Mouse (Mus musculus) thymus, postnatal 4 days (tissue): Measurements from ENCODE around the gene Trpc2.

ENCODE experiments used
- DNase-seq: peaks from one replicate; pipeline ENCODE4 v3.0.0; 2021

The Trpc2 gene

GRCm38 (mm10) chr7:102103555-102103954 lies 20.6 kb downstream of the Trpc2 start:
- DNase-seq = no peak

DNA sequence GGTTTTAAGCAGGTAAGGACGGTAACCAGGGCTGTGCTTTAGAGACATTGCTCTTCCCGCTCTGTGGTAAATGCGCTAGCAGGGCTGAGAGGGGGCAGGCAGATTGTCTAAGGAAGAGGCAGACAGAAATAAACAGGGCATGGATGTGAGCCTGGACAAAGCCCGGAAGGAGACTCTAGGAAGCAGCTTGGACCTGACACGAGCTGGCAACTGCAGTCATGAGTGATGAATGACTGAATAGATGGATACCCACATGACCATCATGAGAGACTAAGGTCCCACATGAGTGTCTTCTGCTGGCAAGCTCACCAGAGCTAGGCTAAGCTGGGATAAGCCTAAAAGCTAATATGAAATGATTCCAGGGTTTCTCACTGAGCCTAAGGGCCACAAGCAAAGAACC lies 21.2 kb downstream of the Trpc2 start:
- DNase-seq = no peak

DNA sequence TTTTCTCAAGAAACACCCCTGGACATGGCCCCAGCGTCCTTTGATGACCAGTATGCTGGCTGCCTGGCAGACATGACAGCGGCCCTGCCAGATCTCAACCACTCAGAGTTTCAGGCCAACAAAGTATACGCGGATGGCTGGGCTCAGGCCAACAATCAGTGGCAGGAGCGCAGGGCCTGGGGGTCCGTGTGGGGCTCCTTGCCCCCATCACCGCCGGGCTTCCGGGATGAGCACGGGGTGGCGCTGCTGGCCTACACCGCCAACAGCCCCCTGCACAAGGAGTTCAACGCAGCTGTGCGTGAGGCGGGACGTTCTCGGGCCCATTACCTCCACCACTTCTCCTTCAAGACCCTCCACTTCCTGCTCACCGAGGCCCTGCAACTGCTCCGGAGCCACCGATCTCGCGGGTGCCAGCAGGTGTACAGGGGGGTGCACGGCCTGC lies 23.8 kb downstream of the Trpc2 start:
- DNase-seq = peak; percentile 80

- DNase-seq = no peak
These were observed 25.3 kb downstream of the Trpc2 start for GRCm38 (mm10) chr7:102108206-102108605.

- DNase-seq = no peak
These were observed 26.3 kb downstream of the Trpc2 start, which contains the start of gene Art5 for GRCm38 (mm10) chr7:102109171-102109570. Gene Art5, minus strand, starts transcription at chr7:102109489.

- no peak for DNase-seq
These were observed 26.8 kb downstream of the Trpc2 start for GRCm38 (mm10) chr7:102109746-102110145.

GRCm38 (mm10) chr7:102113151-102113729 lies 30.3 kb downstream of the Trpc2 start:
- no peak for DNase-seq

- DNase-seq = no peak
These were observed 33.8 kb downstream of the Trpc2 start, which contains the start of gene Chrna10 for GRCm38 (mm10) chr7:102116579-102117331. Gene Chrna10, minus strand, starts transcription at chr7:102116828.

- DNase-seq = no peak
These were observed 34.5 kb downstream of the Trpc2 start for GRCm38 (mm10) chr7:102117382-102117781.

- no peak for DNase-seq
These were observed 37.4 kb downstream of the Trpc2 start for GRCm38 (mm10) chr7:102120326-102120725.

- no peak for DNase-seq
These were observed 49.5 kb downstream of the Trpc2 start for GRCm38 (mm10) chr7:102132395-102132794.

GRCm38 (mm10) chr7:102137464-102137863 lies 54.5 kb downstream of the Trpc2 start:
- DNase-seq = peak; percentile 81

- no peak for DNase-seq
These were observed 55.0 kb downstream of the Trpc2 start for GRCm38 (mm10) chr7:102137898-102138297.
